Mouse (Mus musculus) lung, postnatal 0 days (tissue): ENCODE results near the gene Cdk17.

Experiments used
- CTCF ChIP-seq: IDR thresholded peaks from 2 replicates; pipeline ENCODE4 v1.5.1; 2016; ENCODE audit warnings: antibody characterized with exemption, mild to moderate bottlenecking
- EP300 ChIP-seq: IDR thresholded peaks from 2 replicates; pipeline ENCODE4 v1.6.1; 2016; ENCODE audit warnings: antibody characterized with exemption, mild to moderate bottlenecking, control low read depth

DNA sequence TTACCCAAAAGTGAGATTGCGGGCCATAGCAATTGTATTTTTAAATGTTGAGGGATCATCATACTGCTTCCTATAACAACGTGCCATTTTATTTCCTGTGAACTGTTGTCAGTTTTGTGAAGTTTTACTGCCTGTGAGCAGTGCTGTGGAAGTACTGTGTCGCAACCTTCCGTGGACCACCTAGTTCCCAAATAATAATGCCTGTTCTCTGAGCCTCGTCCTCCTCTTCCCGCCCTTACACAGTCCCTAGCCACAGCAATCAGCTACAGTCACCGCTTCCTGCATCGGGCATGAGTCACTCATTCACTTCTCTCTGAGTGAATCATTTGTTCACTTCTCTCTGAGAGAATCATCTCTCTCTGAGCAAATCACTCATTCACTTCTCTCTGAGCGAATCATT is 74.0 kb downstream of the Cdk17 start:
- no peak for TF ChIP-seq EP300
- no peak for TF ChIP-seq CTCF
